Mouse (Mus musculus): ENCODE measurements around the gene Psmd9. TPM values are rescaled to one million over a fixed set of nuclear protein-coding genes. Genes with fewer than 3 reads are reported as not detected.
A peak's percentile ranks its signal among the peaks of the same experiment; 100 is the strongest.

Gene Psmd9
- total RNA-seq, 2 experiments from 2014 or later: 29.2 to 29.7 TPM

GRCm38 (mm10) chr5:123146357-123146756 lies 22.9 kb upstream of the Psmd9 start:
- intact Hi-C loops (cut with DNase I): no loop called here
- DNase-seq (ENCODE audit: low spot score in 2 of 2): no peak

DNA sequence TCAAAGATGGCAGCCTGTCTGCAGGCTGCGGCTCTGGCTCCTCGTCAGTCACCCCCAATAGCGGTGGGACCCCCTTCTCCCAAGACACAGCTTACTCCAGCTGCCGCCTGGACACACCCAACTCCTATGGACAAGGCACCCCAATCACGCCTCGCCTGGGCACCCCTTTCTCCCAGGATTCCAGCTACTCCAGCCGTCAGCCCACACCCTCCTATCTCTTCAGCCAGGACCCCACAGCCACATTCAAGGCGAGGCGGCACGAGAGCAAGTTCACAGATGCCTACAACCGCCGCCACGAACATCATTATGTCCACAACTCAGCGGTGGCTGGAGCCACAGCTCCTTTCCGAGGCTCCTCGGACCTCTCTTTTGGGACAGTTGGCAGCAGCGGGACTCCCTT lies 21.6 kb upstream of the Psmd9 start:
- intact Hi-C loops (cut with DNase I): no loop called here
- DNase-seq (ENCODE audit: low spot score in 2 of 2): no peak

DNA sequence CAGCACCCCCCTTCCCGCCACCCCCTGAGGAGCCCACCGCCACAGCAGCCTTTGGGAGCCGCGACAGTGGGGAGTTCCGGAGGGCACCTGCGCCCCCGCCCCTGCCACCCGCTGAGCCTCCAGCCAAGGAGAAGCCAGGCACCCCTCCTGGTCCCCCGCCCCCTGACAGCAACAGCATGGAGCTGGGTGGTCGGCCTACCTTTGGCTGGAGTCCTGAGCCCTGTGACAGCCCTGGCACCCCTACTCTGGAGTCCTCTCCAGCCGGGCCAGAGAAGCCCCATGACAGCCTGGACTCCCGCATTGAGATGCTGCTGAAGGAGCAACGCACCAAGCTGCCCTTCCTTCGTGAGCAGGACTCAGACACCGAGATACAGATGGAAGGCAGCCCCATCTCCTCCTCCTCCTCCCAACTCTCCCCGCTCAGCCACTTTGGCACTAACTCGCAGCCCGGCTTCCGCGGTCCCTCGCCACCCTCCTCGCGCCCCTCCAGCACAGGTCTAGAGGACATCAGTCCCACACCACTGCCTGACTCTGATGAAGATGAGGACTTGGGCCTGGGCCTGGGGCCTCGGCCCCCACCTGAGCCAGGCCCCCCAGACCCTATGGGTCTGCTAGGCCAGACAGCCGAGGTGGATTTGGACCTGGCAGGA lies 21.0 kb upstream of the Psmd9 start:
- DNase-seq (ENCODE audit: low spot score in 2 of 2): no peak
- intact Hi-C loops (cut with DNase I): no loop called here

DNA sequence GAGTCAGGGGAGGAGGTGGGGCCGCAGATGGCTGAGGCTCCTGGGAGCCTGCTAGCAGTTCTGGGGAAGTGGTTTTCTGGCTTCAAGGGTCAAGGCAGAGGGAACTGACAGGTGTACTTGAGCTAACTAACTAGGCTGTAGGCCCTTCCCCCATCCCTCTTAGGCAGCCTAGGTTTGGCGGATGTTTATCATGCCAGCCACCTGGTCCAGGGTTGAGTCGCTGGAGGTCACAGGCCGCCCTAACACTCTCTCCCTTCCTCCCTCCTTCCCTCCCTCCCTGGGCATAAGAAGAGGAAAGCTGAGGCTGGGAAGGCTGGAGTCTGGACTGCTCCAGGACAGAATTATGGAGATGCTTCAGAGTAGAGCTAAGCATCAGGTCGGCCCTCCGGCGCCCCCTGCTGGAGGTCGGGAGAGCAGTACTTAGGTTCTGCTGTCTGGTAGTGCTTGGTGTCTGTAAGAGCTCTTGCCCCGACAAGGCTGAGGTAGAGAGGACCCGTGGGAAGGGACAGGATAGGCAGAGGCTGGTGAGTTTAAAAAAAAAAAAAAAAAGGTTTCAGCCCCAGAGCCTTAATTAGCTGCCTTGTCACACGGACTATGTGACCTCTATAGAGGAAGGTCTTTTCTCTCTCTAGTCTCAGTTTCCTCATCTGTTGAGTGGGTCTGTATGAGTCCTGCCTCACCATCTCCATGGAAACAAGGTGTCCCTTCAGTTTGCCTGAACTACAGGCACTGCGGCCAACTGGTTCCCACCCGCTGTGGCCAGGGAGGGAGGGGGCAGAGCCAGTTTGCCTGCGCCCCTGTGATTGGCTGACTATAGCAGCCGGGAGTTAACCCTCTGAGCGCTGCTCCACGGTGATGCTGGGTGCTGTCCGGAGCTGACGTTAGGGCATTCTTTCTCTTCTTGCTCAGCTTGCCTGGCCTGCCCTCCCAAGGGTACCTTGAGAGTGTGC lies 19.5 kb upstream of the Psmd9 start:
- intact Hi-C loops (cut with DNase I): loop anchor here (1.0 kb wide), 1 partner anchor 16 kb away; no protein-coding TSS in a partner anchor
- peak; percentile 94 to 95 for DNase-seq (ENCODE audit: low spot score in 2 of 2)

DNA sequence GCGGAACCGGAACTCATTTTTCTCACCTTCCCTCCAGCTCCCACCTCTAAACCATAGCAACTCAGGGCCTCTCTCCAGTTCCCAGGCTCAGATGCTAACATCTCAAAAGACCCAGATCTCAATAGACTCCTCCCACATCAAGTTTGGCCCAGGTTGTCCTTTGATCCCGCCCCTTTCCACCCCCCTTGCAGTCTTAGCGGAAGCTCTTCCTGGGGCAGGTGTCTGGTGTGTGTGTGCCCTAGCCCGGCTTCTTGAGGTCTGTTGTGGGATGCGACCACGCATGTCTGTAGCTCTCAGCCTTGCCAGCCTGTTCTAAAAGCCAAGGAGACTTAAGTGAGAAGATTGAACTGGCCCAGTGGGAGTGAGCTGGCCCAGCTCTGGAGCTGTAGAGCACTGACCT lies 18.6 kb upstream of the Psmd9 start:
- DNase-seq (ENCODE audit: low spot score in 2 of 2): no peak
- intact Hi-C loops (cut with DNase I): no loop called here

- DNase-seq (ENCODE audit: low spot score in 2 of 2): peak in 1 of 2 experiments; percentile 58
These were observed 18.1 kb upstream of the Psmd9 start for GRCm38 (mm10) chr5:123151077-123151476.

GRCm38 (mm10) chr5:123151707-123152362 lies 17.4 kb upstream of the Psmd9 start:
- intact Hi-C loops (cut with DNase I): no loop called here

More at GRCm38 (mm10) chr5:123151077-123151476, 18.1 kb upstream of the Psmd9 start:
- intact Hi-C loops (cut with DNase I): no loop called here

GRCm38 (mm10) chr5:123152901-123153300 lies 16.3 kb upstream of the Psmd9 start:
- DNase-seq (ENCODE audit: low spot score in 2 of 2): no peak
- intact Hi-C loops (cut with DNase I): no loop called here

More at GRCm38 (mm10) chr5:123151707-123152362, 17.4 kb upstream of the Psmd9 start:
- no peak for DNase-seq (ENCODE audit: low spot score in 2 of 2)

- DNase-seq (ENCODE audit: low spot score in 2 of 2): peak; percentile 78 to 83
- intact Hi-C loops (cut with DNase I): loop anchor here (5.0 kb wide), 1 partner anchor 38 kb away; no protein-coding TSS in a partner anchor
These were observed 13.8 kb upstream of the Psmd9 start for GRCm38 (mm10) chr5:123155425-123155824.

DNA sequence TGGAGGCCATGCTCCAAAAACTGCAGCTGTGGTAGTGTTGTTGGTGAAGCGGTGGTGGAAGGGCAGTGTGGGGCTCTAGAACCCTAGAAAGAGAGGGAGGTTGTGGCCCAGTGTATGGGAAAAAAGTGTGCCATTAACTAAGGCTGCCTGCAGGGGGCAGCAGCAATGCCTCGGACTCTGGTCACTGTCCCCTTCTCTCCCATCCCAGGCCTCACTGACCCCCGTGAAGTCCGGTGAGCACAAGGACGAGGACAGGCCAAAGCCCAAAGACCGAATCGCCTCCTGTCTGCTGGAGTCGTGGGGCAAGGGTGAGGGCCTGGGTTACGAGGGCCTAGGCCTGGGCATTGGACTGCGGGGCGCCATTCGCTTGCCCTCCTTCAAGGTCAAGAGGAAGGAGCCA lies 12.4 kb upstream of the Psmd9 start:
- intact Hi-C loops (cut with DNase I): loop anchor here (5.0 kb wide), 1 partner anchor 39 kb away; no protein-coding TSS in a partner anchor
- no peak for DNase-seq (ENCODE audit: low spot score in 2 of 2)

DNA sequence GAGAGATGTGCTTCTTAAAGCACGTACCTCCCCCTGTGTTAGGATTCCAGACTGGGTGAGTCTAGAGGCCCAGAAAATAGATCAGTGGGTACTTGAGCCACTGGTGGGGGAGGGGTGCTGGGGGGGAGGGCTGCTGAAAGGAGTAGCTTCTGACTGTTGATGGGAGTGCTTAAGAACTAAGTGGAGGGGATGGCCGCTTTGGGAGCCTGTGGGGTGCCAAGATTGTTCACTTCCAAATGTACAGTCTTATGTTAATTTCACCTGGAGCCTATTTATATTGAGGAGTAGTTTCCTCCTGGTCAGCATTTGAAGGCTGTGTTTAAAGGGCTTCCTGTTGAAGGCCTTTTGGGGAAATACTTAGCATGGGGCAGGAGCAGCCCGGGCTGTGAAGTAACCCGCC lies 11.2 kb upstream of the Psmd9 start:
- intact Hi-C loops (cut with DNase I): loop anchor here (5.0 kb wide), 1 partner anchor 41 kb away; no protein-coding TSS in a partner anchor
- no peak for DNase-seq (ENCODE audit: low spot score in 2 of 2)

GRCm38 (mm10) chr5:123159446-123159845 lies 9.8 kb upstream of the Psmd9 start:
- intact Hi-C loops (cut with DNase I): loop anchor here (5.0 kb wide), 1 partner anchor 42 kb away; no protein-coding TSS in a partner anchor
- no peak for DNase-seq (ENCODE audit: low spot score in 2 of 2)

- intact Hi-C loops (cut with DNase I): loop anchor here (5.0 kb wide), 1 partner anchor 43 kb away; no protein-coding TSS in a partner anchor
- no peak for DNase-seq (ENCODE audit: low spot score in 2 of 2)
These were observed 9.3 kb upstream of the Psmd9 start for GRCm38 (mm10) chr5:123159866-123160265.

GRCm38 (mm10) chr5:123160341-123160740 lies 8.9 kb upstream of the Psmd9 start:
- no peak for DNase-seq (ENCODE audit: low spot score in 2 of 2)
- intact Hi-C loops (cut with DNase I): no loop called here

GRCm38 (mm10) chr5:123162942-123163341 lies 6.3 kb upstream of the Psmd9 start:
- no peak for DNase-seq (ENCODE audit: low spot score in 2 of 2)
- intact Hi-C loops (cut with DNase I): no loop called here

DNA sequence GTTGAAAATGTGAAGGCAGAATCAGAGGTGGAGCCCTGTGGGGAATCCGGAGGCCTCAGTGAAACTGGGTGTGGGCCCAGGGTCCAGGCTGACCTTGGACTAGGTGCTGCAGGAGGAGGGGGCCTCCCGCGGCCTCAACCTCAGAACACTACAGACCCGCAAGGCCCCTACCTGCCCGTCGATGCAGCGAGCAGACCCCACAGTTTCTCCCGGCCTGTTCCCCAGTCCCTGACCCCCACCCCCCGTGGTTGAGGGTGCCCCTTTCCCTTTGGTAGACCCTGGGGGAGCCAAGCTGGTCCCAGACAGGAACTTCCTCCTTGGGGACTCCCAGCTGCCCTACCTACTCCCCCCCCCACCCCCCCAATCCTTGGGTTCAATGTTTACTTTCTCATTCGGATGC lies 2.8 kb upstream of the Psmd9 start:
- intact Hi-C loops (cut with DNase I): no loop called here
- no peak for DNase-seq (ENCODE audit: low spot score in 2 of 2)

GRCm38 (mm10) chr5:123167591-123167990 lies 1.6 kb upstream of the Psmd9 start:
- intact Hi-C loops (cut with DNase I): no loop called here

GRCm38 (mm10) chr5:123170365-123170764 lies 1.2 kb downstream of the Psmd9 start:
- intact Hi-C loops (cut with DNase I): loop anchor here (2.0 to 5.0 kb wide), 2 partner anchors 53 to 106 kb away; no protein-coding TSS in a partner anchor
- no peak for DNase-seq (ENCODE audit: low spot score in 2 of 2)

More at GRCm38 (mm10) chr5:123167591-123167990, 1.6 kb upstream of the Psmd9 start:
- no peak for DNase-seq (ENCODE audit: low spot score in 2 of 2)

- intact Hi-C loops (cut with DNase I): loop anchor here (2.0 to 5.0 kb wide), 2 partner anchors 54 to 107 kb away; no protein-coding TSS in a partner anchor
- peak; percentile 80 for DNase-seq (ENCODE audit: low spot score in 2 of 2)
These were observed 2.6 kb downstream of the Psmd9 start for GRCm38 (mm10) chr5:123171646-123172350.
